Comparison of ENCODE assay signal across 9 mouse cellular contexts in genomic region chr1:68106543-68106860, GRCm38 (mm10).
DNase-seq lines count a peak whose midpoint lies in the region; ATAC-seq lines count a peak whose summit lies in the region.
"Had no signal": no experiment of that assay in that cellular context is flagged by ENCODE, and none has a peak within 500 bp of the region (broad histone marks: within the 10 kb centered on the region; RNA-seq: fewer than 3 reads in every experiment).

No protein-coding gene starts in this region.

- no peaks in the 10 kb centered on the region for H3K36me3 ChIP-seq in kidney, embryonic 14.5 days (ENCODE audit: control insufficient read depth, insufficient read depth, low read length)
- H3K36me3 ChIP-seq: stomach, embryonic 15.5 days had no signal

- no peak overlapping the region for H3K4me2 ChIP-seq in kidney, embryonic 14.5 days (replicated peaks; ENCODE audit: low read depth, low read length)
- H3K4me2 ChIP-seq: stomach, embryonic 15.5 days had no signal

- H3K9me3 ChIP-seq in kidney, embryonic 14.5 days (ENCODE audit: control insufficient read depth, low read length): no peaks in the 10 kb centered on the region
- H3K9me3 ChIP-seq: stomach, embryonic 15.5 days had no signal

- H3K4me3 ChIP-seq in kidney, embryonic 14.5 days (ENCODE audit: low read length): no peak overlapping the region
- H3K4me3 ChIP-seq: stomach, embryonic 15.5 days had no signal

- no peaks in the 10 kb centered on the region for H3K4me1 ChIP-seq in kidney, embryonic 14.5 days (ENCODE audit: control insufficient read depth, insufficient read depth, low read length)
- H3K4me1 ChIP-seq: stomach, embryonic 15.5 days had no signal

- H3K27me3 ChIP-seq in kidney, embryonic 14.5 days (ENCODE audit: control insufficient read depth, insufficient read depth, low read length): no peaks in the 10 kb centered on the region
- H3K27me3 ChIP-seq: stomach, embryonic 15.5 days had no signal

- 83% methylated on average over 3 of the region's 3 CpGs for WGBS in kidney, embryonic 14.5 days

- DNase-seq in kidney, adult 18-20 months: peak; percentile 20
- peak; percentile 12 for DNase-seq in 416B (ENCODE audit: low read depth)
- DNase-seq in NIH3T3 (ENCODE audit: low read depth): peak; percentile 53
- peak; percentile 60 for DNase-seq in embryo, embryonic 11 days
- peak; percentile 29 for DNase-seq in lung, postnatal 10 days
- no peak for DNase-seq in spleen, postnatal 14 days (ENCODE audit: low spot score in 2 of 2)

- H3K9ac ChIP-seq in kidney, embryonic 14.5 days (ENCODE audit: low read depth, low read length): no peak overlapping the region
- H3K9ac ChIP-seq: stomach, embryonic 15.5 days had no signal

- no peak for ATAC-seq in kidney, embryonic 14.5 days (ENCODE audit: low FRiP score, low TSS enrichment)
- ATAC-seq in megakaryocyte, adult 5-6 weeks (ENCODE audit: poor library complexity, severe bottlenecking): no peak

- no peak overlapping the region for H3K27ac ChIP-seq in kidney, embryonic 14.5 days (ENCODE audit: low read depth, low read length)
- H3K27ac ChIP-seq: stomach, embryonic 15.5 days had no signal

Comparison
In these comparisons a context has a peak if more than half of its experiments do, and no peak if none do; other contexts are left out.
1. DNase-seq: peak in kidney, adult 18-20 months (single experiment), 416B (single experiment), NIH3T3 (single experiment), embryo, embryonic 11 days (single experiment) and lung, postnatal 10 days (single experiment); none in spleen, postnatal 14 days (0 of 2).